7 mouse cellular contexts compared by ENCODE assay signal in the genomic region with DNA sequence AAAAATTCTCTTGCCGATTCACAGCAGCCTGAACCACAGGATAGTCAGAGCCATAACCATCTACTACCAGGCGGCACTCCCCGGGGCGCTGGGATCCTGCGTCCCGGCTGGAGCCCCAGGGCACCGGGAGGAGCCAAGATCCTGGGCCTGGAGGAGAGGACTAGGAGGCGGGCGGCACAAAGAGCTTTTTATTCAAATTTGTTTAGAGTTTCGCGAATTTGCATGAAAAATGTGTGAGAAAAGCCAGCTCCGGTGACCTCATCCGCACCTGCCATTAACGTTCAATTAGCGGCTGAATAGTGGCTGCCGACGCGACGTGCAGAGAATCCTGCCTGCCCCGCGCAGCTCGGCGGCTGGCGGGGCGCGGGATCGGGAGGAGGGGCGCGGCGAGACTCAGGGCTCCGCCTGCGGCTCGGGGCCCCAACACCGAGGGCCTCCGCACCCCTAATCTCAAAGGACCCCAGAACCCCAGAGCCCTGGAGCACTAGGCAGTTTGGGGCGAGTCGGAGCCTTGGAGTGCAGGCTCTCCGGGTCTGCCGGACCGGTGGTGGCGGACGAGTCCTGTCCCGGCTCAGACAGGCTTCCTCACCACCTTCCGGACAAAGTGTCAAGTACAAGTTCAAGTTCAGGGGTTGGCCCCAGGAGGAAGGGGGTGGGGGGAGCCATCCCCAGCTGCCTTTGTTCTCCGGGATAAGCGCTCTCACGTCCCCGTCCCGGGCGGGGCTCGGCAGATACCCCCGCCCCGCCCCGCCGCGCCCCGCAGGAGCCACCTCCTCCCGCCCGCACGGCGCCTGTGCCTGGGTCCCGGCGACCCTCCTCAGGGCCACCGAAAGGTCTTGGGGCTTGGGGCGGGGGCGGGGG.
A peak's percentile ranks its signal among the peaks of the same experiment; 100 is the strongest.
DNase-seq lines count a peak whose midpoint lies in the region; ATAC-seq lines count a peak whose summit lies in the region.

No protein-coding gene starts in this region.

- peak overlapping the region; percentile 72 for H3K4me2 ChIP-seq in heart, embryonic 15.5 days

- H3K4me1 ChIP-seq in heart, embryonic 15.5 days (replicated peaks), result peaks cover 22% of the 10 kb centered on the region

- no peak overlapping the region for H3K27ac ChIP-seq in heart, embryonic 15.5 days

- WGBS in heart, embryonic 15.5 days, result under 1% methylated on average over 66 of the region's 66 CpGs

- ATAC-seq in heart, embryonic 15.5 days (replicated peaks; ENCODE audit: insufficient number of reproducible peaks, insufficient read depth, low FRiP score, low read depth), result 0 out of 2 replicates have a peak, but pooled peaks have one; percentile 47
- no peak for ATAC-seq in megakaryocyte, adult 5-6 weeks (ENCODE audit: poor library complexity, severe bottlenecking)

- peak overlapping the region; percentile 45 for H3K4me3 ChIP-seq in heart, embryonic 15.5 days

- DNase-seq in ovary, postnatal 36 days (ENCODE audit: low spot score), result peak; percentile 15
- no peak for DNase-seq in ovary, postnatal 10 days (ENCODE audit: low spot score)
- DNase-seq in cerebellum, postnatal 10 days, result peak; percentile 80 to 82
- peak; percentile 77 to 84 for DNase-seq in layer of hippocampus, postnatal 14 days (ENCODE audit: low spot score in 2 of 2)
- peak; percentile 15 for DNase-seq in naive thymus-derived CD4-positive, alpha-beta T cell, adult 2 months (ENCODE audit: low read depth)

- no peaks in the 10 kb centered on the region for H3K36me3 ChIP-seq in heart, embryonic 15.5 days

- H3K27me3 ChIP-seq in heart, embryonic 15.5 days, result peaks cover 99% of the 10 kb centered on the region

- H3K9me3 ChIP-seq in heart, embryonic 15.5 days (replicated peaks), result no peaks in the 10 kb centered on the region

- H3K9ac ChIP-seq in heart, embryonic 15.5 days, result no peak overlapping the region; the same call in 1 of the 2 replicates
